Mouse (Mus musculus) intestine, embryonic 16.5 days (tissue): ENCODE data around the gene Dab1. TPM values are rescaled to one million over a fixed set of nuclear protein-coding genes. Genes with fewer than 3 reads are reported as not detected.

Experiments
- ATAC-seq: fragments of 200-750 bp; cut with Nextera tagmentation; 2 replicates; pipeline ENCODE4 v1.8.0; 2017; ENCODE audit warnings: moderate TSS enrichment, moderate library complexity
- H3K27ac ChIP-seq: fragments of 300-500 bp; sonication (generic); 2 replicates; pipeline ENCODE4 v1.5.1; 2014; ENCODE audit warnings: mild to moderate bottlenecking, low read length
- H3K27me3 ChIP-seq: fragments of 300-500 bp; sonication (generic); replicated peaks from 2 replicates; pipeline ENCODE4 v1.6.1; 2014; ENCODE audit warnings: low read length, control low read depth, mixed read lengths; ENCODE audit not compliant: control insufficient read depth, insufficient read depth
- H3K36me3 ChIP-seq: fragments of 300-500 bp; sonication (generic); 2 replicates; pipeline ENCODE4 v1.6.1; 2014; ENCODE audit warnings: low read length, control low read depth; ENCODE audit not compliant: control insufficient read depth, insufficient read depth
- H3K4me1 ChIP-seq: fragments of 300-500 bp; sonication (generic); 2 replicates; pipeline ENCODE4 v1.6.1; 2014; ENCODE audit warnings: low read length, control low read depth, mixed read lengths; ENCODE audit not compliant: control insufficient read depth, insufficient read depth
- H3K4me2 ChIP-seq: fragments of 300-500 bp; sonication (generic); 2 replicates; pipeline ENCODE4 v1.6.1; 2014; ENCODE audit warnings: low read depth, low read length, control low read depth
- H3K4me3 ChIP-seq: fragments of 300-500 bp; sonication (generic); 2 replicates; pipeline ENCODE4 v1.5.1; 2014; ENCODE audit warnings: mild to moderate bottlenecking, low read length
- H3K9ac ChIP-seq: fragments of 300-500 bp; sonication (generic); 2 replicates; pipeline ENCODE4 v1.6.1; 2014; ENCODE audit warnings: low read depth, low read length
- H3K9me3 ChIP-seq: fragments of 300-500 bp; sonication (generic); 2 replicates; pipeline ENCODE4 v1.6.1; 2016; ENCODE audit warnings: low read length, control low read depth; ENCODE audit not compliant: control insufficient read depth
- WGBS: fragments of 180-500 bp; shearing (Covaris S2); extraction: QIAGEN DNeasy Blood & Tissue Kit; methylation state at CpG from one replicate; pipeline ENCODE4 v1.1.7; 2014; 5-methylcytosine and 5-hydroxymethylcytosine counted together
- polyA plus RNA-seq: library from polyadenylated mRNA; unstranded; fragments of >200 nt; fragmentation: Nextera tagmentation; extraction: Ambion mirVana; gene quantifications from 2 replicates; pipeline ENCODE4 v1.2.1, GENCODE M21; 2015

Gene Dab1
- polyA plus RNA-seq, 1 experiment from 2014 or later: 54.5 TPM

- H3K27ac ChIP-seq: no peak overlapping the region
- WGBS: 77% methylated on average over 5 of the region's 5 CpGs
- H3K9me3 ChIP-seq: no peaks in the 10 kb centered on the region
- no peak for ATAC-seq
- no peak overlapping the region for H3K4me3 ChIP-seq
- peaks cover 3% of the 10 kb centered on the region; the same call in 1 of the 2 replicates for H3K4me1 ChIP-seq
- H3K4me2 ChIP-seq: no peak overlapping the region
- no peaks in the 10 kb centered on the region for H3K36me3 ChIP-seq
- no peak overlapping the region for H3K9ac ChIP-seq
- H3K27me3 ChIP-seq: no peaks in the 10 kb centered on the region
These were observed 587.5 kb downstream of the Dab1 start for GRCm38 (mm10) chr4:104206639-104207038.

- 39% methylated on average over 2 of the region's 2 CpGs for whole genome bisulfite sequencing
- no peaks in the 10 kb centered on the region for H3K36me3 ChIP-seq
- H3K9me3 ChIP-seq: no peaks in the 10 kb centered on the region
- no peak overlapping the region for H3K4me2 ChIP-seq
- H3K9ac ChIP-seq: no peak overlapping the region
- H3K27ac ChIP-seq: no peak overlapping the region
- H3K27me3 ChIP-seq: no peaks in the 10 kb centered on the region
- ATAC-seq: no peak
- H3K4me3 ChIP-seq: no peak overlapping the region
- peaks cover 7% of the 10 kb centered on the region for H3K4me1 ChIP-seq
These were observed 589.9 kb downstream of the Dab1 start for GRCm38 (mm10) chr4:104209081-104209480.

GRCm38 (mm10) chr4:104210796-104211195 is 591.6 kb downstream of the Dab1 start:
- no peak overlapping the region for H3K9ac ChIP-seq
- WGBS: 79% methylated on average over 1 of the region's 1 CpGs
- H3K27ac ChIP-seq: no peak overlapping the region
- no peaks in the 10 kb centered on the region for H3K27me3 ChIP-seq
- H3K4me1 ChIP-seq: peaks cover 7% of the 10 kb centered on the region
- no peak overlapping the region for H3K4me2 ChIP-seq
- no peak for ATAC-seq
- no peaks in the 10 kb centered on the region for H3K9me3 ChIP-seq
- H3K4me3 ChIP-seq: no peak overlapping the region
- no peaks in the 10 kb centered on the region for H3K36me3 ChIP-seq

- peak; percentile 70 for ATAC-seq
- WGBS: 43% methylated on average over 9 of the region's 9 CpGs
These were observed 592.6 kb downstream of the Dab1 start for GRCm38 (mm10) chr4:104211531-104212455.

GRCm38 (mm10) chr4:104214724-104215123 is 595.6 kb downstream of the Dab1 start:
- WGBS: 53% methylated on average over 7 of the region's 7 CpGs
- no peaks in the 10 kb centered on the region for H3K27me3 ChIP-seq
- no peak overlapping the region for H3K9ac ChIP-seq
- H3K36me3 ChIP-seq: no peaks in the 10 kb centered on the region
- no peaks in the 10 kb centered on the region for H3K9me3 ChIP-seq
- no peak for ATAC-seq
- peaks cover 7% of the 10 kb centered on the region for H3K4me1 ChIP-seq
- no peak overlapping the region for H3K4me2 ChIP-seq
- no peak overlapping the region for H3K27ac ChIP-seq
- H3K4me3 ChIP-seq: no peak overlapping the region

More at GRCm38 (mm10) chr4:104211531-104212455, 592.6 kb downstream of the Dab1 start:
- H3K4me1 ChIP-seq: peaks cover 7% of the 10 kb centered on the region
- H3K9ac ChIP-seq: no peak overlapping the region
- H3K27ac ChIP-seq: no peak overlapping the region
- peak overlapping the region; percentile 6; the same call in 1 of the 2 replicates for H3K4me2 ChIP-seq
- no peaks in the 10 kb centered on the region for H3K27me3 ChIP-seq
- H3K36me3 ChIP-seq: no peaks in the 10 kb centered on the region
- no peaks in the 10 kb centered on the region for H3K9me3 ChIP-seq
- H3K4me3 ChIP-seq: no peak overlapping the region

GRCm38 (mm10) chr4:104217336-104217735 is 598.2 kb downstream of the Dab1 start:
- 40% methylated on average over 4 of the region's 4 CpGs for WGBS
- Histone ChIP-seq H3K27me3 (no peaks in the 10 kb centered on the region), H3K27ac (no peak overlapping the region), H3K4me1 (no peaks in the 10 kb centered on the region), H3K9ac (no peak overlapping the region), H3K9me3 (no peaks in the 10 kb centered on the region), H3K4me3 (no peak overlapping the region), H3K4me2 (no peak overlapping the region), H3K36me3 (no peaks in the 10 kb centered on the region)
- no peak for ATAC-seq

- no peak overlapping the region for H3K27ac ChIP-seq
- no peak overlapping the region for H3K4me3 ChIP-seq
- no peaks in the 10 kb centered on the region for H3K36me3 ChIP-seq
- H3K9me3 ChIP-seq: no peaks in the 10 kb centered on the region
- H3K27me3 ChIP-seq: no peaks in the 10 kb centered on the region
- no peaks in the 10 kb centered on the region for H3K4me1 ChIP-seq
- 52% methylated on average over 6 of the region's 6 CpGs for WGBS
- no peak overlapping the region for H3K4me2 ChIP-seq
- H3K9ac ChIP-seq: no peak overlapping the region
- peak; percentile 53; the same call in 1 of the 2 replicates for ATAC-seq
These were observed 599.6 kb downstream of the Dab1 start for GRCm38 (mm10) chr4:104218765-104219164.

- no peak for ATAC-seq
- 34% methylated on average over 3 of the region's 3 CpGs for WGBS
- H3K27me3 ChIP-seq: no peaks in the 10 kb centered on the region
These were observed 600.9 kb downstream of the Dab1 start for GRCm38 (mm10) chr4:104220099-104220498.

GRCm38 (mm10) chr4:104229296-104229695 is 610.1 kb downstream of the Dab1 start:
- no peak for ATAC-seq
- H3K9ac ChIP-seq: no peak overlapping the region
- WGBS: 76% methylated on average over 3 of the region's 3 CpGs
- H3K27ac ChIP-seq: no peak overlapping the region
- no peaks in the 10 kb centered on the region for H3K4me1 ChIP-seq
- H3K27me3 ChIP-seq: no peaks in the 10 kb centered on the region
- H3K36me3 ChIP-seq: no peaks in the 10 kb centered on the region
- H3K4me3 ChIP-seq: no peak overlapping the region
- H3K4me2 ChIP-seq: no peak overlapping the region
- H3K9me3 ChIP-seq: no peaks in the 10 kb centered on the region

More at GRCm38 (mm10) chr4:104220099-104220498, 600.9 kb downstream of the Dab1 start:
- Histone ChIP-seq H3K9me3 (no peaks in the 10 kb centered on the region), H3K4me2 (no peak overlapping the region), H3K36me3 (no peaks in the 10 kb centered on the region), H3K27ac (no peak overlapping the region), H3K4me3 (no peak overlapping the region), H3K4me1 (no peaks in the 10 kb centered on the region), H3K9ac (no peak overlapping the region)
